Mouse (Mus musculus): Measurements from ENCODE around the gene Clec16a. TPM values are rescaled to one million over a fixed set of nuclear protein-coding genes. Genes with fewer than 3 reads are reported as not detected.

Gene Clec16a
- 32.3 to 40.9 TPM (median 34.9 TPM) in 4 replicates for total RNA-seq (2023)

GRCm38 (mm10) chr16:10544995-10545622, at the start of gene Clec16a:
Clec16a (plus strand) TSS chr16:10545339.

GRCm38 (mm10) chr16:10542698-10543365, 2.3 kb upstream of the Clec16a start, which contains the start of gene Dexi:
Dexi (minus strand) TSS chr16:10543054.

GRCm38 (mm10) chr16:10785371-10786231, 240.5 kb downstream of the Clec16a start, which contains the start of gene Socs1:
Socs1 (minus strand) TSS chr16:10785536.

GRCm38 (mm10) chr16:10788271-10788670, 243.1 kb downstream of the Clec16a start, which contains the start of gene Tnp2:
Tnp2 (minus strand) TSS chr16:10788660.

GRCm38 (mm10) chr16:10790702-10791101, 245.6 kb downstream of the Clec16a start, which contains the start of gene Prm3:
Prm3 (minus strand) TSS chr16:10790914.

Other genes starting within 250 kb of the Clec16a start
- not detected in 4 replicates for gene Emp2, start 231.4 kb upstream of the Clec16a start, total RNA-seq (2023)
- gene Tekt5, start 149.8 kb upstream of the Clec16a start, total RNA-seq (2023) = not detected in 4 replicates
- gene Nubp1, start 133.4 kb upstream of the Clec16a start, total RNA-seq (2023) = 54.4 to 57.2 TPM (median 55.4 TPM) in 4 replicates
- gene Tvp23a, start 98.0 kb upstream of the Clec16a start, total RNA-seq (2023) = not detected in 4 replicates
- gene Ciita, start 65.3 kb upstream of the Clec16a start, total RNA-seq (2023) = 260 to 315 TPM (median 277 TPM) in 4 replicates
- 14.5 to 17.7 TPM (median 15.9 TPM) in 4 replicates for gene Dexi, start 2.3 kb upstream of the Clec16a start, total RNA-seq (2023)
- gene Socs1, start 240.2 kb downstream of the Clec16a start, total RNA-seq (2023) = 2.7 to 3.6 TPM (median 3.1 TPM) in 4 replicates
- not detected in 4 replicates for gene Tnp2, start 243.3 kb downstream of the Clec16a start, total RNA-seq (2023)
- gene Prm3, start 245.6 kb downstream of the Clec16a start, total RNA-seq (2023) = not detected in 4 replicates

Measured in B cell, adult 62 days (primary cell).